ENCODE assay signal across 7 mouse cellular contexts in genomic region chr4:83500154-83501036, GRCm38 (mm10). TPM values are rescaled to one million over a fixed set of nuclear protein-coding genes. Genes with fewer than 3 reads are reported as not detected.
DNase-seq lines count a peak whose midpoint lies in the region; ATAC-seq lines count a peak whose summit lies in the region.

No protein-coding gene starts in this region.

- no peaks in the 10 kb centered on the region for H3K27me3 ChIP-seq in lung, embryonic 16.5 days (ENCODE audit: control insufficient read depth, insufficient read depth, low read depth, low read length)
- H3K27me3 ChIP-seq in forebrain, embryonic 11.5 days (ENCODE audit: control insufficient read depth, insufficient read depth, low read length) = no peaks in the 10 kb centered on the region
- no peaks in the 10 kb centered on the region for H3K27me3 ChIP-seq in neural tube, embryonic 14.5 days (ENCODE audit: control insufficient read depth, insufficient read depth, low read length)

- no peaks in the 10 kb centered on the region for H3K36me3 ChIP-seq in lung, embryonic 16.5 days (ENCODE audit: control insufficient read depth, insufficient read depth, low read length)
- H3K36me3 ChIP-seq in forebrain, embryonic 11.5 days (ENCODE audit: control insufficient read depth, insufficient read depth, low read length) = no peaks in the 10 kb centered on the region
- H3K36me3 ChIP-seq in neural tube, embryonic 14.5 days (ENCODE audit: control insufficient read depth, insufficient read depth, low read length) = no peaks in the 10 kb centered on the region

- no peak overlapping the region for H3K27ac ChIP-seq in lung, embryonic 16.5 days (ENCODE audit: low read length)
- peak overlapping the region; percentile 80 for H3K27ac ChIP-seq in forebrain, embryonic 11.5 days (ENCODE audit: low read depth, low read length)
- H3K27ac ChIP-seq in neural tube, embryonic 14.5 days (ENCODE audit: low read depth, low read length) = peak overlapping the region; percentile 60

- H3K9me3 ChIP-seq in lung, embryonic 16.5 days (ENCODE audit: control insufficient read depth, low read length) = no peaks in the 10 kb centered on the region
- H3K9me3 ChIP-seq in forebrain, embryonic 11.5 days (ENCODE audit: control insufficient read depth, low read length) = no peaks in the 10 kb centered on the region
- no peaks in the 10 kb centered on the region for H3K9me3 ChIP-seq in neural tube, embryonic 14.5 days (ENCODE audit: control insufficient read depth, low read length)

- H3K9ac ChIP-seq in lung, embryonic 16.5 days (ENCODE audit: low read length) = no peak overlapping the region
- no peak overlapping the region; the same call in 1 of the 2 replicates for H3K9ac ChIP-seq in forebrain, embryonic 11.5 days (ENCODE audit: low read length)
- H3K9ac ChIP-seq in neural tube, embryonic 14.5 days (replicated peaks; ENCODE audit: low read depth, low read length) = peak overlapping the region; percentile 37; the same call in 1 of the 2 replicates

- peak overlapping the region; percentile 48 for H3K4me2 ChIP-seq in lung, embryonic 16.5 days (ENCODE audit: low read depth, low read length)
- peak overlapping the region; percentile 53 for H3K4me2 ChIP-seq in forebrain, embryonic 11.5 days (ENCODE audit: low read depth, low read length, severe bottlenecking)
- H3K4me2 ChIP-seq in neural tube, embryonic 14.5 days (ENCODE audit: low read depth, low read length) = peak overlapping the region; percentile 51

- DNase-seq in lung, postnatal 4 days = no peak
- peak; percentile 79 for DNase-seq in forebrain, embryonic 11.5 days (ENCODE audit: low spot score)
- DNase-seq in layer of hippocampus, postnatal 36 days = peak; percentile 17 to 24
- no peak for DNase-seq in urinary bladder, postnatal 10 days (ENCODE audit: low spot score)
- DNase-seq in kidney, adult 8-10 months = no peak

- ATAC-seq in lung, embryonic 16.5 days (ENCODE audit: low read depth) = peak; percentile 28
- peak; percentile 93 for ATAC-seq in forebrain, embryonic 11.5 days (replicated peaks; ENCODE audit: low FRiP score)
- peak; percentile 90 for ATAC-seq in neural tube, embryonic 14.5 days (ENCODE audit: low read depth)

- no peaks in the 10 kb centered on the region for H3K4me1 ChIP-seq in lung, embryonic 16.5 days (replicated peaks; ENCODE audit: control insufficient read depth, insufficient read depth, low read length)
- no peaks in the 10 kb centered on the region; the same call in 1 of the 2 replicates for H3K4me1 ChIP-seq in forebrain, embryonic 11.5 days (replicated peaks; ENCODE audit: control insufficient read depth, insufficient read depth, low read length)
- no peaks in the 10 kb centered on the region for H3K4me1 ChIP-seq in neural tube, embryonic 14.5 days (ENCODE audit: control insufficient read depth, insufficient read depth, low read length)

- H3K4me3 ChIP-seq in lung, embryonic 16.5 days (ENCODE audit: low read length) = peak overlapping the region; percentile 27
- H3K4me3 ChIP-seq in forebrain, embryonic 11.5 days (ENCODE audit: low read depth, low read length) = peak overlapping the region; percentile 19
- H3K4me3 ChIP-seq in neural tube, embryonic 14.5 days (ENCODE audit: low read depth, low read length) = peak overlapping the region; percentile 36

- 11% methylated on average over 22 of the region's 22 CpGs for WGBS in lung, embryonic 16.5 days
- WGBS in forebrain, embryonic 11.5 days = 6% methylated on average over 22 of the region's 22 CpGs
- 8% methylated on average over 22 of the region's 22 CpGs for WGBS in neural tube, embryonic 14.5 days

RNA-seq across cellular contexts. Expression of gene Psip1, which starts 14.1 kb away (rescaled TPM):
- polyA plus RNA-seq in lung, embryonic 16.5 days (2015; fragmentation: Nextera tagmentation; extraction: Ambion mirVana) = 87.5 and 97.7 TPM in 2 replicates
- 471 and 480 TPM in 2 replicates for polyA plus RNA-seq in forebrain, embryonic 11.5 days (2014; fragmentation: Nextera tagmentation; extraction: Ambion mirVana)
- 100 to 1,000 TPM; 210 to 215 TPM for total RNA-seq in layer of hippocampus, postnatal 36 days (2021)
- 320 and 337 TPM in 2 replicates for polyA plus RNA-seq in neural tube, embryonic 14.5 days (2014; fragmentation: Nextera tagmentation; extraction: Ambion mirVana)

RNA-seq across cellular contexts. Expression of gene Ccdc171, which starts 24.9 kb away (rescaled TPM):
- polyA plus RNA-seq in lung, embryonic 16.5 days (2015; fragmentation: Nextera tagmentation; extraction: Ambion mirVana) = 3.4 and 4.5 TPM in 2 replicates
- polyA plus RNA-seq in forebrain, embryonic 11.5 days (2014; fragmentation: Nextera tagmentation; extraction: Ambion mirVana) = 5.4 and 5.5 TPM in 2 replicates
- 1 to 10 TPM; 3.9 to 5.3 TPM for total RNA-seq in layer of hippocampus, postnatal 36 days (2021)
- 3.6 and 4.5 TPM in 2 replicates for polyA plus RNA-seq in neural tube, embryonic 14.5 days (2014; fragmentation: Nextera tagmentation; extraction: Ambion mirVana)

Comparison
In these comparisons a context has a peak if more than half of its experiments do, and no peak if none do; other contexts are left out.
1. ATAC-seq: peak in every context shown above with its lines; median percentile 93 in forebrain, embryonic 11.5 days; 90 in neural tube, embryonic 14.5 days; 28 in lung, embryonic 16.5 days.
2. DNase-seq: peak in forebrain, embryonic 11.5 days (single experiment) and layer of hippocampus, postnatal 36 days (2 of 2); none in lung, postnatal 4 days (0 of 2), urinary bladder, postnatal 10 days (single experiment) and kidney, adult 8-10 months (0 of 2).
3. Peak in every context shown above with its lines, with median percentiles within 50 percentile points of each other: H3K4me2 ChIP-seq and H3K4me3 ChIP-seq.